ENCODE assay signal across 8 mouse cellular contexts in genomic region chr9:94537970-94538822, GRCm38 (mm10). TPM values are rescaled to one million over a fixed set of nuclear protein-coding genes. Genes with fewer than 3 reads are reported as not detected.
DNase-seq lines count a peak whose midpoint lies in the region; ATAC-seq and TF ChIP-seq lines count a peak whose summit lies in the region.

Gene 1190002N15Rik, minus strand, starts transcription at chr9:94538081.

- H3K4me1 ChIP-seq in bone marrow, adult 2 months (ENCODE audit: control insufficient read depth, insufficient read depth, low read length): peaks cover 1% of the 10 kb centered on the region; the same call in 1 of the 2 replicates
- peaks cover 18% of the 10 kb centered on the region for H3K4me1 ChIP-seq in embryonic facial prominence, embryonic 14.5 days (ENCODE audit: control insufficient read depth, insufficient read depth, low read length)
- H3K4me1 ChIP-seq in limb, embryonic 13.5 days: peaks cover 22% of the 10 kb centered on the region
- peaks cover 32% of the 10 kb centered on the region for H3K4me1 ChIP-seq in midbrain, embryonic 15.5 days

- peak within 1 kb of the TSS; percentile 98 for H3K27ac ChIP-seq in bone marrow, adult 2 months (ENCODE audit: control insufficient read depth, insufficient read depth, low read depth, low read length, poor library complexity)
- peak within 1 kb of the TSS; percentile 96 for H3K27ac ChIP-seq in embryonic facial prominence, embryonic 14.5 days (replicated peaks; ENCODE audit: low read depth, low read length)
- H3K27ac ChIP-seq in limb, embryonic 13.5 days: peak within 1 kb of the TSS; percentile 98
- H3K27ac ChIP-seq in midbrain, embryonic 15.5 days: peak within 1 kb of the TSS; percentile 99

- no peak for TF ChIP-seq CTCF in bone marrow, adult 2 months (IDR thresholded peaks at IDR 0.05; ENCODE audit: control insufficient read depth, insufficient read depth, low read length)

- no peaks in the 10 kb centered on the region for H3K36me3 ChIP-seq in embryonic facial prominence, embryonic 14.5 days (ENCODE audit: control insufficient read depth, insufficient read depth, low read length)
- no peaks in the 10 kb centered on the region for H3K36me3 ChIP-seq in limb, embryonic 13.5 days
- H3K36me3 ChIP-seq in midbrain, embryonic 15.5 days (replicated peaks): no peaks in the 10 kb centered on the region

- peak within 1 kb of the TSS; percentile 69 for H3K4me3 ChIP-seq in bone marrow, adult 2 months (replicated peaks; ENCODE audit: control insufficient read depth, low read depth, low read length)
- H3K4me3 ChIP-seq in embryonic facial prominence, embryonic 14.5 days (ENCODE audit: low read depth, low read length): peak within 1 kb of the TSS; percentile 67
- peak within 1 kb of the TSS; percentile 88 for H3K4me3 ChIP-seq in limb, embryonic 13.5 days
- H3K4me3 ChIP-seq in midbrain, embryonic 15.5 days: peak within 1 kb of the TSS; percentile 68

- under 1% methylated on average over 101 of the region's 104 CpGs for WGBS in bone marrow, adult 2 months
- 1% methylated on average over 11 of the region's 104 CpGs for WGBS in embryonic facial prominence, embryonic 14.5 days
- WGBS in limb, embryonic 13.5 days: under 1% methylated on average over 67 of the region's 104 CpGs
- WGBS in midbrain, embryonic 15.5 days: under 1% methylated on average over 52 of the region's 104 CpGs

- DNase-seq in 3T3-L1 (ENCODE audit: low read depth, low spot score): peak; percentile 87
- peak; percentile 98 for DNase-seq in embryonic facial prominence, embryonic 14.5 days (ENCODE audit: low spot score)
- peak; percentile 91 for DNase-seq in heart, adult 8-10 months (ENCODE audit: low spot score)
- DNase-seq in kidney, adult 9 months: peak; percentile 94
- DNase-seq in spleen, adult 18-20 months: peak; percentile 87 to 92

- TF ChIP-seq POLR2A in bone marrow, adult 2 months (IDR thresholded peaks at IDR 0.05; ENCODE audit: borderline replicate concordance, control insufficient read depth, low read depth, low read length): peak; percentile 83

- peak; percentile 93 for ATAC-seq in embryonic facial prominence, embryonic 14.5 days (ENCODE audit: low read depth)
- ATAC-seq in limb, embryonic 13.5 days (ENCODE audit: low FRiP score, low read depth): peak; percentile 92
- ATAC-seq in midbrain, embryonic 15.5 days (replicated peaks): peak; percentile 94

- peak within 1 kb of the TSS; percentile 84 for H3K9ac ChIP-seq in embryonic facial prominence, embryonic 14.5 days (ENCODE audit: low read depth, low read length)
- H3K9ac ChIP-seq in limb, embryonic 13.5 days: peak within 1 kb of the TSS; percentile 91
- H3K9ac ChIP-seq in midbrain, embryonic 15.5 days: peak within 1 kb of the TSS; percentile 66

- no peaks in the 10 kb centered on the region for H3K9me3 ChIP-seq in embryonic facial prominence, embryonic 14.5 days (ENCODE audit: control insufficient read depth, low read length)
- no peaks in the 10 kb centered on the region for H3K9me3 ChIP-seq in limb, embryonic 13.5 days
- H3K9me3 ChIP-seq in midbrain, embryonic 15.5 days: no peaks in the 10 kb centered on the region

- peak within 1 kb of the TSS; percentile 89 for H3K4me2 ChIP-seq in embryonic facial prominence, embryonic 14.5 days (ENCODE audit: low read depth, low read length)
- H3K4me2 ChIP-seq in limb, embryonic 13.5 days (replicated peaks): peak within 1 kb of the TSS; percentile 82
- H3K4me2 ChIP-seq in midbrain, embryonic 15.5 days: peak within 1 kb of the TSS; percentile 77

- no peaks in the 10 kb centered on the region for H3K27me3 ChIP-seq in embryonic facial prominence, embryonic 14.5 days (replicated peaks; ENCODE audit: control insufficient read depth, insufficient read depth, low read length)
- H3K27me3 ChIP-seq in limb, embryonic 13.5 days: no peaks in the 10 kb centered on the region
- no peaks in the 10 kb centered on the region for H3K27me3 ChIP-seq in midbrain, embryonic 15.5 days (replicated peaks)

RNA-seq across cellular contexts. Expression of gene 1190002N15Rik, which starts in this region (rescaled TPM):
- polyA plus RNA-seq in bone marrow, adult 2 months (2011; ENCODE audit: insufficient read depth, insufficient read length, low replicate concordance, missing spikeins): 2.9 and 3.2 TPM in 2 replicates
- 26.7 and 32.6 TPM in 2 replicates for polyA plus RNA-seq in embryonic facial prominence, embryonic 14.5 days (2014; fragmentation: Nextera tagmentation; extraction: Ambion mirVana)
- total RNA-seq in heart, adult 8-10 months (2022): 10 to 100 TPM; 22.9 to 34.4 (median 28.9) TPM
- polyA plus RNA-seq in limb, embryonic 13.5 days (2015; fragmentation: Nextera tagmentation; extraction: Ambion mirVana): 16.2 and 23.2 TPM in 2 replicates
- 13.6 and 14.1 TPM in 2 replicates for polyA plus RNA-seq in midbrain, embryonic 15.5 days (2015; fragmentation: Nextera tagmentation; extraction: Ambion mirVana)

Comparison
In these comparisons a context has a peak if more than half of its experiments do, and no peak if none do; other contexts are left out.
1. Peak in every context shown above with its lines: DNase-seq, ATAC-seq, H3K4me3 ChIP-seq and H3K27ac ChIP-seq.